Mouse (Mus musculus) neural tube, embryonic 11.5 days (tissue): ENCODE results near the gene Cmtm2a. TPM values are rescaled to one million over a fixed set of nuclear protein-coding genes. Genes with fewer than 3 reads are reported as not detected.
A peak's percentile ranks its signal among the peaks of the same experiment; 100 is the strongest.
"Not testable (repeated sequence)": the region's sequence is repeated elsewhere in the genome, so short reads cannot be mapped to it uniquely, and the experiment has no call there.

Source experiments
- ATAC-seq: fragments of 200-750 bp; cut with Nextera tagmentation; 2 replicates; pipeline ENCODE4 v1.8.0; 2017; ENCODE audit warnings: moderate number of reproducible peaks, mild to moderate bottlenecking, moderate TSS enrichment, moderate library complexity; ENCODE audit not compliant: insufficient read depth, low FRiP score, low TSS enrichment
- DNase-seq: peaks from one replicate; pipeline ENCODE4 v3.0.0-alpha.2; 2015; ENCODE audit warnings: low spot score
- H3K27ac ChIP-seq: fragments of 300-500 bp; sonication (generic); 2 replicates; pipeline ENCODE4 v1.5.1; 2014; ENCODE audit warnings: low read depth, mild to moderate bottlenecking, low read length
- H3K27me3 ChIP-seq: fragments of 300-500 bp; sonication (generic); 2 replicates; pipeline ENCODE4 v1.6.1; 2014; ENCODE audit warnings: mild to moderate bottlenecking, low read length, mixed read lengths; ENCODE audit not compliant: control insufficient read depth, insufficient read depth
- H3K36me3 ChIP-seq: fragments of 300-500 bp; sonication (generic); 2 replicates; pipeline ENCODE4 v1.6.1; 2014; ENCODE audit warnings: mild to moderate bottlenecking, low read length, moderate library complexity, mixed read lengths; ENCODE audit not compliant: control insufficient read depth, insufficient read depth
- H3K4me1 ChIP-seq: fragments of 300-500 bp; sonication (generic); 2 replicates; pipeline ENCODE4 v1.6.1; 2014; ENCODE audit warnings: low read length, mixed read lengths; ENCODE audit not compliant: control insufficient read depth, insufficient read depth
- H3K4me2 ChIP-seq: fragments of 300-500 bp; sonication (generic); 2 replicates; pipeline ENCODE4 v1.6.1; 2014; ENCODE audit warnings: low read depth, mild to moderate bottlenecking, moderate library complexity
- H3K4me3 ChIP-seq: fragments of 300-500 bp; sonication (generic); 2 replicates; pipeline ENCODE4 v1.5.1; 2014; ENCODE audit warnings: low read depth, low read length
- H3K9ac ChIP-seq: fragments of 300-500 bp; sonication (generic); 2 replicates; pipeline ENCODE4 v1.6.1; 2014; ENCODE audit warnings: mild to moderate bottlenecking, low read length
- H3K9me3 ChIP-seq: fragments of 300-500 bp; sonication (generic); 2 replicates; pipeline ENCODE4 v1.6.1; 2016; ENCODE audit warnings: low read length; ENCODE audit not compliant: control insufficient read depth
- WGBS: fragments of 180-500 bp; shearing (Covaris S2); extraction: QIAGEN DNeasy Blood & Tissue Kit; methylation state at CpG from one replicate; pipeline ENCODE4 v1.1.7; 2014; 5-methylcytosine and 5-hydroxymethylcytosine counted together
- polyA plus RNA-seq: library from polyadenylated mRNA; unstranded; fragments of >200 nt; fragmentation: Nextera tagmentation; extraction: Ambion mirVana; gene quantifications from 2 replicates; pipeline ENCODE4 v1.2.1, GENCODE M21; 2014

The Cmtm2a gene
- polyA plus RNA-seq, 1 experiment from 2014 or later = not detected

DNA sequence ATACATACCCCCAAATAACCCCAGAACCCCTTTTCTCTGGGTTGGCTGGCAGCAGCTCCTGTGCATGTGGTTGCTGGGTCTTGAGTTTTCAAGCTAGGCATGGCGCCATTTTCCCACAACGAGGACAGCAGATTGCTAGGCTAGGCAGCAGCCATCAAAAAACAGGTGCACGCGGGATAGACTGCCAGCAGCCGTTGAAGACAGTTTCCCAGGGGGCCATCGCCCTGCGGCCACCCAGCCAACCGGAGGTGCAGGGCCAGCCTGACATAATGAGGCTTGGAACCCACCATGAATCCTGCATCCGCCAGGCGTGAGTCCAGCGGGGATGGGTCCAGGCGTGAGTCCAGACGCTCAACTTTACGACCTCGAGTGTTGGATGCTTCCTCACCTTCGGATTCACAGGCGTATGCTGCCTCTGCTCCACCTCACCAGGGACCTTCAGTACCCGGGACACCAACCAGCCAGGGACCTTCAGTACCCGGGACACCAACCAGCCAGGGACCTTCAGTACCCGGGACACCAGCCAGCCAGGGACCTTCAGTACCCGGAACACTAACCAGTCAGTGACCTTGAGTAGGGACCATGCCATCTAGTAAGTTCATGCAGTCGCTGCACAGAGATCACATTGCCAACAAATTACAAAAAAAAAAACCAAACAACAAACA, 28.6 kb downstream of the Cmtm2a start:
- H3K9me3 ChIP-seq, H3K36me3 ChIP-seq, H3K4me1 ChIP-seq, ATAC-seq, H3K27ac ChIP-seq, H3K9ac ChIP-seq, H3K4me3 ChIP-seq, H3K27me3 ChIP-seq, DNase-seq, H3K4me2 ChIP-seq: not testable (repeated sequence)
- 95% methylated on average over 22 of the region's 22 CpGs for WGBS

GRCm38 (mm10) chr8:104261802-104262201, 31.2 kb downstream of the Cmtm2a start:
- H3K27ac ChIP-seq, ATAC-seq, H3K4me3 ChIP-seq, H3K9ac ChIP-seq, H3K4me1 ChIP-seq, H3K4me2 ChIP-seq, H3K9me3 ChIP-seq, DNase-seq, H3K27me3 ChIP-seq: not testable (repeated sequence)
- WGBS = 92% methylated on average over 5 of the region's 5 CpGs
- H3K36me3 ChIP-seq = peaks cover 11% of the 10 kb centered on the region

- Histone ChIP-seq H3K27me3 (no peaks in the 10 kb centered on the region), H3K27ac (no peak overlapping the region), H3K36me3 (peaks cover under 1% of the 10 kb centered on the region; the same call in 1 of the 2 replicates), H3K4me2 (no peak overlapping the region), H3K9ac (no peak overlapping the region), H3K4me1 (peaks cover 4% of the 10 kb centered on the region; the same call in 1 of the 2 replicates), H3K9me3 (no peaks in the 10 kb centered on the region), H3K4me3 (no peak overlapping the region)
- WGBS = 88% methylated on average over 3 of the region's 3 CpGs
- ATAC-seq (no peak), DNase-seq (no peak)
Measured at GRCm38 (mm10) chr8:104253016-104253415, 40.0 kb downstream of the Cmtm2a start.

- H3K4me3 ChIP-seq = peak overlapping the region; percentile 65
- H3K27ac ChIP-seq = no peak overlapping the region
- WGBS = 0% methylated on average over 7 of the region's 7 CpGs
- peak overlapping the region; percentile 74 for H3K4me2 ChIP-seq
- no peaks in the 10 kb centered on the region for H3K36me3 ChIP-seq
- peaks cover 8% of the 10 kb centered on the region; the same call in 1 of the 2 replicates for H3K4me1 ChIP-seq
- H3K27me3 ChIP-seq = no peaks in the 10 kb centered on the region
- ATAC-seq (no peak), DNase-seq (no peak)
- peak overlapping the region; percentile 69 for H3K9ac ChIP-seq
- H3K9me3 ChIP-seq = no peaks in the 10 kb centered on the region
Measured at GRCm38 (mm10) chr8:104251461-104251860, 41.5 kb downstream of the Cmtm2a start.

- 4% methylated on average over 41 of the region's 41 CpGs for WGBS
- Histone ChIP-seq H3K27ac (0 out of 2 replicates have a peak within 1 kb of the TSS, but pooled peaks have one; percentile 11), H3K36me3 (no peaks in the 10 kb centered on the region), H3K27me3 (no peaks in the 10 kb centered on the region), H3K4me3 (peak within 1 kb of the TSS; percentile 65), H3K9ac (peak within 1 kb of the TSS; percentile 69), H3K9me3 (no peaks in the 10 kb centered on the region), H3K4me1 (peaks cover 8% of the 10 kb centered on the region; the same call in 1 of the 2 replicates), H3K4me2 (peak within 1 kb of the TSS; percentile 74)
- ATAC-seq (peak; percentile 85), DNase-seq (peak; percentile 96)
Measured at GRCm38 (mm10) chr8:104250439-104251367, 42.3 kb downstream of the Cmtm2a start, which contains the start of gene Cklf. Gene Cklf, plus strand, starts transcription at chr8:104250861.

GRCm38 (mm10) chr8:104249442-104249996, 43.5 kb downstream of the Cmtm2a start:
- Histone ChIP-seq H3K27ac (no peak overlapping the region), H3K9me3 (no peaks in the 10 kb centered on the region), H3K36me3 (no peaks in the 10 kb centered on the region), H3K4me1 (peaks cover 8% of the 10 kb centered on the region; the same call in 1 of the 2 replicates), H3K27me3 (no peaks in the 10 kb centered on the region), H3K4me3 (no peak overlapping the region), H3K4me2 (no peak overlapping the region), H3K9ac (no peak overlapping the region)
- no peak for DNase-seq
- 88% methylated on average over 7 of the region's 7 CpGs for WGBS
- ATAC-seq = no peak

GRCm38 (mm10) chr8:104248276-104248675, 44.7 kb downstream of the Cmtm2a start, which contains the start of gene Tk2:
Gene Tk2, minus strand, starts transcription at chr8:104248558.
- no peaks in the 10 kb centered on the region for H3K9me3 ChIP-seq
- no peak within 1 kb of the TSS for H3K27ac ChIP-seq
- peak within 1 kb of the TSS; percentile 77 for H3K4me2 ChIP-seq
- no peaks in the 10 kb centered on the region for H3K36me3 ChIP-seq
- H3K4me1 ChIP-seq = peaks cover 8% of the 10 kb centered on the region; the same call in 1 of the 2 replicates
- peak within 1 kb of the TSS; percentile 88 for H3K4me3 ChIP-seq
- WGBS = under 1% methylated on average over 28 of the region's 28 CpGs
- peak; percentile 81 for DNase-seq
- no peaks in the 10 kb centered on the region for H3K27me3 ChIP-seq
- peak; percentile 85 for ATAC-seq
- peak within 1 kb of the TSS; percentile 86 for H3K9ac ChIP-seq

GRCm38 (mm10) chr8:104247908-104248275, 45.1 kb downstream of the Cmtm2a start:
- no peak for DNase-seq
- H3K4me1 ChIP-seq = peaks cover 8% of the 10 kb centered on the region; the same call in 1 of the 2 replicates
- WGBS = 5% methylated on average over 11 of the region's 11 CpGs

More at GRCm38 (mm10) chr8:104247908-104248275, 45.1 kb downstream of the Cmtm2a start:
- peak overlapping the region; percentile 88 for H3K4me3 ChIP-seq
- H3K4me2 ChIP-seq = peak overlapping the region; percentile 77
- ATAC-seq = no peak
- peak overlapping the region; percentile 86 for H3K9ac ChIP-seq
- H3K27me3 ChIP-seq = no peaks in the 10 kb centered on the region
- no peaks in the 10 kb centered on the region for H3K9me3 ChIP-seq
- H3K27ac ChIP-seq = no peak overlapping the region
- no peaks in the 10 kb centered on the region for H3K36me3 ChIP-seq
